Mouse (Mus musculus) cerebellum, adult 9-10 months (tissue): ENCODE measurements around the gene Ntf5.
A peak's percentile ranks its signal among the peaks of the same experiment; 100 is the strongest.

Source experiments
- DNase-seq: peaks from one replicate; pipeline ENCODE4 v3.0.0; 2022

Ntf5 gene

DNA sequence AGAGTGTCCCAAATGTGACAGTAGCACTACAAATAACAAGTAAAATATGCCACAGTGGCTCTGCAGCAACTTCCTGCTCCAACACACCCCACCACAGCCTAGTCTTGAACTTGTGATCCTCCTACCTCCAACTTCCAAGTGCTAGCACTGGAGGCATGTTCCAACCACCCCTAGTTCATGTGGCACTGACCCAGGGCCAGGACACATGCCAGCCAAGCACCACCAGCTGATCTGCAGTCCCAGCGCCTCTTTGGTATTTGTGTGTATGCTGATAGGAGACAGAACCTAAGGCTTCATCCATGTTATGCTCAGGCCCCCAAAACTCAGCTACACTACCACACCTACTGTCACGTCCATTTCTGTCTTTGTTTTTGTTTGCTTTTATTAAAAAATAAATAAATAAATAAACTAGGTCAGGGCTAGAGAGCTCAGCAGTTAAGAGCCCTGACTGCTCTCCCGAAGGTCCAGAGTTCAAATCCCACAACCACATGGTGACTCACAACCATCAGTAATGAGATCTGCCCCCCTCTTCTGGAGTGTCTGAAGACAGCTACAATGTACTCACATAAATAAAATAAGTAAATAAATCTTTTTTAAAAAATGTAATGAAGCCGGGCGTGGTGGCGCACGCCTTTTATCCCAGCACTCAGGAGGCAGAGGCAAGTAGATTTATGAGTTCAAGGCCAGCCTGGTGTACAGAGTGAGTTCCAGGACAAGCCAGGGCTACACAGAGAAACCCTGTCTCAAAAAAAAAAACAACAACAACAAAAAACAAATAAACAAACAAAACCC is 50.7 kb downstream of the Ntf5 start:
- peak; percentile 68 for DNase-seq

DNA sequence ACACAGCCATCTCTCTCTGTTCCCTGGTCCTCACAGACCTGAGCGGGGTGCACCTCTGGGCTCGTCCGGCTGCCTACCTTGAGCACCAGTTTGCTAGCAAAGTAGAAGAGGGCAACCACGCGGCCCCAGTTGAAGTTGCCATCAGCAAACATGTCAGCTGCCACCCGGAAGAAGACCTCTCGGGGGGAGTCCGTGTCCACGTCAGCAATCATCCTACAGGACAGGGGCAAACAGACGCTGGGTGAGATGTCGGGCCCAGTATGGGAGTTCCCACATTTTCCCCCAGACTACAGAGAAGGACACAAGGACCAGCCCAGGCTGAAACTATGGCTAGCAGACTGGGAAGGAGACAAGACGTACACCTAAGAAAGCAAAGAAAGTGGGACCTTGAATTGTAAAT is 51.6 kb downstream of the Ntf5 start:
- DNase-seq, result no peak

DNA sequence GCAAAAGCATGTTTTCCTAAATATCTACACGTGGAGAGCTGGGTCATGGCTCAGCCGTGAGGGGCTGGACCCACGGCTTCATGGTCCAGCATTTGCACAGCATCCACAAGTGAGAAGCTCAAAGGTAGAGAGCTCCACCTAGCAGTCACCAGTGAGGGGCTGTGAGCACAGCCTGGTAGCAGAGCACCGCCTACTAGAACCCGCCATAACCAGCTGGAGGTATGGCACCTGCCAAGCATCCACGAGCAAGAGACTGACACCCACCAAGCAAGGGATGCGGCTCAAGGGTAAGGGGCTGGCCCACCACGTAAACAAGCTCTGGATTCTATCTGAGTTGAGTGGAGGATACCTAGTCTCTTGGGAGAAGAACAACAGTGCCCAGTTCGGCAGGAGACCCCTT is 52.1 kb downstream of the Ntf5 start:
- DNase-seq, result peak; percentile 63

DNA sequence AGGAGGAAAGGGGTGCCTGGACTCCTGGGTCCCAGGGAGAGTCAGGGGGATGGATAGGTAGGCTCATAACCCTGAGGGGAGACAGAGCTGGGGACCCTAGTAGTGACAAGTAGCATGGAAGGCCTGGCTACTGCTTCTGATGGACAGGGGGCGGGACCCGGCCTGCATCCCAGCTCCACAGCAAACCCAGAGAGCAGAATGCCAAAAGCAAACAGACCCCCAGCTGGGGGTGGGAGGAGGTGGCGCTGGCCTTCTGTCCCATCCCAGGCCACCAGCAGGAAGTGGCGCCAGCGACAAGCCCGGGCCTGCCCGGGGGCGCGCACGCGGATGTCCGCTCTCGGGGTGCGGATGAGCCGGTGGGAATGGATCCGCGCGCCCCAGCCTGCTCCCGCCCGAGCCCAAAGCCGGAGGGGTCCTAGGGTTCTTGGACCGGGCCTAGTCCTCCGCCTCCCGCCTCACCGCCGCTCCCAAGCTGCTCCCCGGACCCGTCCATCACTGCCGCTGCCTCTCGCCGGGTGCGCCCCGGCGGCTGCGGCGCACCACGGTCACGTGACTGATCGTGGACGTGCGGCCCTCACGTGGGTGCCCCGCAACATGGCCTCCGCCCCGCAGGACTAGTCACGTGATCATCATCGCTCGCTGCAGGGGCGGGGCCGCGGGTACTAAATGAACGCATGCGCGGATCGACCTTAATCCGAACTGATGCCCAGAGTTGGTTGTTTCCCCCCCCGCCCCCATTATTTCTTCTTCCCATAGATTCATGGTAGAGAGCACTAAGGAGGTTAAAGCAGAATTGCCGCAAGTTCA is 53.0 kb downstream of the Ntf5 start, which contains the start of gene Bax:
Gene Bax (minus strand): TSS at position 616 of the 807 bp plus-strand sequence.
- peak; percentile 98 for DNase-seq
